Mouse (Mus musculus) testis, adult 2 months (tissue): ENCODE measurements around the gene Thy1.

ENCODE experiments used
- CTCF ChIP-seq: fragments of 200-500 bp; IDR thresholded peaks from 2 replicates; pipeline ENCODE4 v1.5.1; 2012; ENCODE audit warnings: low read depth, mild to moderate bottlenecking, inconsistent platforms, low read length, moderate library complexity; ENCODE audit not compliant: control insufficient read depth, insufficient read depth, insufficient replicate concordance
- POLR2A ChIP-seq: fragments of 200-500 bp; IDR thresholded peaks from 2 replicates; pipeline ENCODE4 v1.6.1; 2012; ENCODE audit warnings: low read depth, mild to moderate bottlenecking, inconsistent platforms, low read length, moderate library complexity; ENCODE audit not compliant: control insufficient read depth

DNA sequence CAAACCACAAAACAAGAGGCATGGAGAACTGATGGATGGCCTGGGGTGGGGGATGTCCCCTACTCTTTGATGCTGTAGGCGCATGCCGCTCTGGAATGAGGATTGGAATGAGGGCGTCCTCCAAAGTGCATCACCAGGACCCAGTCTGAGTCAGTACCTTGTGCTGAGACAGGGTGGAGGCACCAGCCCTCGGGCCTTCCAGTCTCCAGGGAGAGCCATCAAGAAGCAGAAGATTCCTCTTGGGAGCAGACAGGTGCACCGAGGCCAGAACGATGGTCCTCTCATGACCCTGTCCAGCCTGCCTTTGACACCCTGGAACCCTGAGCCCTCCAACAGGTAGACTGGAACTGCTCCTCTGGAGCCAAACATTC is 24.8 kb downstream of the Thy1 start:
- no peak for TF ChIP-seq CTCF
- TF ChIP-seq POLR2A, result no peak
